Mouse (Mus musculus) testis, adult 2 months (tissue): Measurements from ENCODE around the gene Kiz.

Experiments used
- CTCF ChIP-seq: fragments of 200-500 bp; IDR thresholded peaks from 2 replicates; pipeline ENCODE4 v1.5.1; 2012; ENCODE audit warnings: low read depth, mild to moderate bottlenecking, inconsistent platforms, low read length, moderate library complexity; ENCODE audit not compliant: control insufficient read depth, insufficient read depth, insufficient replicate concordance
- POLR2A ChIP-seq: fragments of 200-500 bp; IDR thresholded peaks from 2 replicates; pipeline ENCODE4 v1.6.1; 2012; ENCODE audit warnings: low read depth, mild to moderate bottlenecking, inconsistent platforms, low read length, moderate library complexity; ENCODE audit not compliant: control insufficient read depth

GRCm38 (mm10) chr2:146888786-146889414 is 33.2 kb downstream of the Kiz start:
- no peak for TF ChIP-seq POLR2A
- TF ChIP-seq CTCF = no peak
